Comparison of ENCODE assay signal across 7 mouse cellular contexts in genomic region chr12:3892240-3893059, GRCm38 (mm10).
DNase-seq lines count a peak whose midpoint lies in the region; ATAC-seq and TF ChIP-seq lines count a peak whose summit lies in the region.

No protein-coding gene starts in this region.

- peak; percentile 51 for ATAC-seq in forebrain, embryonic 16.5 days

- H3K36me3 ChIP-seq in ES-Bruce4 (ENCODE audit: control insufficient read depth, insufficient read depth, low read length, poor library complexity, severe bottlenecking), result 0 out of 2 replicates have a peak, but pooled peaks cover 2% of the 10 kb centered on the region
- peaks cover 3% of the 10 kb centered on the region for H3K36me3 ChIP-seq in forebrain, embryonic 16.5 days (ENCODE audit: control insufficient read depth, insufficient read depth)
- peaks cover 8% of the 10 kb centered on the region; the same call in 1 of the 2 replicates for H3K36me3 ChIP-seq in liver, adult 2 months (ENCODE audit: control insufficient read depth, insufficient read depth, low read length)

- H3K4me3 ChIP-seq in ES-Bruce4 (ENCODE audit: low read depth, low read length), result peak overlapping the region; percentile 67
- H3K4me3 ChIP-seq in forebrain, embryonic 16.5 days (replicated peaks; ENCODE audit: low read length), result peak overlapping the region; percentile 51
- H3K4me3 ChIP-seq in liver, adult 2 months (ENCODE audit: insufficient read depth, low read depth, low read length), result no peak overlapping the region
- no peak overlapping the region for H3K4me3 ChIP-seq in olfactory bulb, adult 2 months (ENCODE audit: insufficient read depth, low read depth, low read length)

- peak; percentile 40 to 43 for DNase-seq in B cell, adult 2 months
- DNase-seq in liver, adult 2 months (ENCODE audit: extremely low read depth, low read depth, low spot score), result peak; percentile 70
- DNase-seq in urinary bladder, postnatal 25 days (ENCODE audit: low spot score), result no peak
- DNase-seq in lung, postnatal 36 days, result no peak

- 2% methylated on average over 15 of the region's 15 CpGs for WGBS in forebrain, embryonic 16.5 days
- WGBS in liver, adult 2 months, result 29% methylated on average over 15 of the region's 15 CpGs
- WGBS in olfactory bulb, adult 2 months, result 37% methylated on average over 15 of the region's 15 CpGs

- peaks cover 12% of the 10 kb centered on the region for H3K4me1 ChIP-seq in ES-Bruce4 (ENCODE audit: control insufficient read depth, insufficient read depth, low read length)
- H3K4me1 ChIP-seq in forebrain, embryonic 16.5 days (replicated peaks; ENCODE audit: control insufficient read depth, insufficient read depth, low read length), result peaks cover 55% of the 10 kb centered on the region
- peaks cover 40% of the 10 kb centered on the region for H3K4me1 ChIP-seq in liver, adult 2 months (ENCODE audit: control insufficient read depth, insufficient read depth, low read length)
- H3K4me1 ChIP-seq in olfactory bulb, adult 2 months (ENCODE audit: control insufficient read depth, insufficient read depth, low read length), result peaks cover 76% of the 10 kb centered on the region

- TF ChIP-seq EP300 in ES-Bruce4 (IDR thresholded peaks at IDR 0.05; ENCODE audit: insufficient read depth, low read depth, low read length), result no peak

- peak overlapping the region; percentile 80; the same call in 1 of the 2 replicates for H3K9ac ChIP-seq in ES-Bruce4 (ENCODE audit: low read depth, poor library complexity, severe bottlenecking)
- peak overlapping the region; percentile 62 for H3K9ac ChIP-seq in forebrain, embryonic 16.5 days (replicated peaks; ENCODE audit: low read depth, low read length)
- H3K9ac ChIP-seq in liver, adult 2 months (ENCODE audit: low read depth, low read length), result peak overlapping the region; percentile 53

- TF ChIP-seq CTCF in ES-Bruce4 (IDR thresholded peaks at IDR 0.05; ENCODE audit: low read depth, low read length), result no peak
- no peak for TF ChIP-seq CTCF in liver, adult 2 months (IDR thresholded peaks at IDR 0.05; ENCODE audit: low read depth, low read length)
- no peak for TF ChIP-seq CTCF in olfactory bulb, adult 2 months (IDR thresholded peaks at IDR 0.05; ENCODE audit: insufficient read depth, low read depth, low read length)

- H3K27ac ChIP-seq in ES-Bruce4 (ENCODE audit: insufficient read depth, low read length), result peak overlapping the region; percentile 78
- peak overlapping the region; percentile 74 for H3K27ac ChIP-seq in forebrain, embryonic 16.5 days (ENCODE audit: low read length)
- peak overlapping the region; percentile 63 for H3K27ac ChIP-seq in liver, adult 2 months (replicated peaks; ENCODE audit: insufficient read depth, low read depth, low read length)
- H3K27ac ChIP-seq in olfactory bulb, adult 2 months (ENCODE audit: insufficient read depth, low read depth, low read length), result peak overlapping the region; percentile 34; the same call in 1 of the 2 replicates

- H3K4me2 ChIP-seq in forebrain, embryonic 16.5 days (ENCODE audit: low read length), result peak overlapping the region; percentile 87

- H3K9me3 ChIP-seq in ES-Bruce4 (replicated peaks; ENCODE audit: control insufficient read depth, insufficient read depth, low read length, poor library complexity, severe bottlenecking), result no peaks in the 10 kb centered on the region
- no peaks in the 10 kb centered on the region for H3K9me3 ChIP-seq in forebrain, embryonic 16.5 days (ENCODE audit: control insufficient read depth, low read length)

- TF ChIP-seq POLR2A in ES-Bruce4 (IDR thresholded peaks at IDR 0.05; ENCODE audit: insufficient read depth, low read length), result no peak
- 0 out of 2 replicates have a peak, but pooled peaks have one; percentile 8 for TF ChIP-seq POLR2A in liver, adult 2 months (IDR thresholded peaks at IDR 0.05; ENCODE audit: extremely low read depth, insufficient read depth, low read length)
- TF ChIP-seq POLR2A in olfactory bulb, adult 2 months (IDR thresholded peaks at IDR 0.05; ENCODE audit: insufficient read depth, low read depth, low read length), result no peak

- H3K27me3 ChIP-seq in ES-Bruce4 (ENCODE audit: control insufficient read depth, insufficient read depth, low read length, poor library complexity, severe bottlenecking), result no peaks in the 10 kb centered on the region
- no peaks in the 10 kb centered on the region for H3K27me3 ChIP-seq in forebrain, embryonic 16.5 days (replicated peaks; ENCODE audit: control insufficient read depth, insufficient read depth, low read length)
- H3K27me3 ChIP-seq in liver, adult 2 months (ENCODE audit: control insufficient read depth, insufficient read depth, low read length), result no peaks in the 10 kb centered on the region

- H3K79me2 ChIP-seq in liver, adult 2 months (ENCODE audit: control insufficient read depth, insufficient read depth, low read length), result peaks cover 4% of the 10 kb centered on the region; the same call in 1 of the 2 replicates

Comparison
In these comparisons a context has a peak if more than half of its experiments do, and no peak if none do; other contexts are left out.
1. DNase-seq: peak in B cell, adult 2 months (2 of 2) and liver, adult 2 months (single experiment); none in urinary bladder, postnatal 25 days (single experiment) and lung, postnatal 36 days (single experiment).
2. H3K4me3 ChIP-seq: peak in ES-Bruce4 (single experiment) and forebrain, embryonic 16.5 days (single experiment); none in liver, adult 2 months (single experiment) and olfactory bulb, adult 2 months (single experiment).
3. Peak in every context shown above with its lines, with median percentiles within 50 percentile points of each other: H3K27ac ChIP-seq and H3K9ac ChIP-seq.